Mouse (Mus musculus) mammary gland, adult 2 months (tissue): ENCODE measurements around the gene Reg3d. TPM values are rescaled to one million over a fixed set of nuclear protein-coding genes. Genes with fewer than 3 reads are reported as not detected.

Source experiments
- polyA plus RNA-seq: library from polyadenylated mRNA; depleted of rRNA; stranded (reverse); fragments of >200 nt; gene quantifications from 2 replicates; pipeline ENCODE4 v1.2.3, GENCODE M21; 2012; ENCODE audit warnings: low replicate concordance; rRNA removed

The Reg3d gene
- polyA plus RNA-seq = not detected in 2 replicates

GRCm38 (mm10) chr6:78378765-78379164 is at the start of gene Reg3d:
Gene Reg3d (minus strand): TSS chr6:78378865.

GRCm38 (mm10) chr6:78422411-78422810 is 43.7 kb upstream of the Reg3d start, which contains the start of gene Reg1:
Gene Reg1 (plus strand): TSS chr6:78422711.

GRCm38 (mm10) chr6:78395323-78395722 is 16.7 kb upstream of the Reg3d start, which contains the start of gene Reg2:
Gene Reg2 (plus strand): TSS chr6:78395623.

GRCm38 (mm10) chr6:78380409-78380808 is 1.7 kb upstream of the Reg3d start, which contains the start of gene Reg3a:
Gene Reg3a (plus strand): TSS chr6:78380709.

GRCm38 (mm10) chr6:78370357-78370756 is 8.3 kb downstream of the Reg3d start, which contains the start of gene Reg3b:
Gene Reg3b (plus strand): TSS chr6:78370657.

Other genes with a start within 250 kb of the Reg3d start
- not detected in 2 replicates for gene Reg3b, start 8.2 kb downstream of the Reg3d start, polyA plus RNA-seq
- not detected in 2 replicates for gene Reg3a, start 1.8 kb upstream of the Reg3d start, polyA plus RNA-seq
- gene Reg2, start 16.8 kb upstream of the Reg3d start, polyA plus RNA-seq = not detected in 2 replicates
- 0.33 TPM in 1 of 2 replicates, not detected in the other for gene Reg1, start 43.8 kb upstream of the Reg3d start, polyA plus RNA-seq
- 1.3 TPM in 1 of 2 replicates, not detected in the other for gene Reg3g, start 90.0 kb upstream of the Reg3d start, polyA plus RNA-seq